Mouse (Mus musculus): ENCODE measurements around the gene Lipt2. TPM values are rescaled to one million over a fixed set of nuclear protein-coding genes. Genes with fewer than 3 reads are reported as not detected.

The Lipt2 gene
- 27.0 and 34.2 TPM in 2 replicates for polyA plus RNA-seq (2014; fragmentation: Nextera tagmentation; extraction: Ambion mirVana)

DNA sequence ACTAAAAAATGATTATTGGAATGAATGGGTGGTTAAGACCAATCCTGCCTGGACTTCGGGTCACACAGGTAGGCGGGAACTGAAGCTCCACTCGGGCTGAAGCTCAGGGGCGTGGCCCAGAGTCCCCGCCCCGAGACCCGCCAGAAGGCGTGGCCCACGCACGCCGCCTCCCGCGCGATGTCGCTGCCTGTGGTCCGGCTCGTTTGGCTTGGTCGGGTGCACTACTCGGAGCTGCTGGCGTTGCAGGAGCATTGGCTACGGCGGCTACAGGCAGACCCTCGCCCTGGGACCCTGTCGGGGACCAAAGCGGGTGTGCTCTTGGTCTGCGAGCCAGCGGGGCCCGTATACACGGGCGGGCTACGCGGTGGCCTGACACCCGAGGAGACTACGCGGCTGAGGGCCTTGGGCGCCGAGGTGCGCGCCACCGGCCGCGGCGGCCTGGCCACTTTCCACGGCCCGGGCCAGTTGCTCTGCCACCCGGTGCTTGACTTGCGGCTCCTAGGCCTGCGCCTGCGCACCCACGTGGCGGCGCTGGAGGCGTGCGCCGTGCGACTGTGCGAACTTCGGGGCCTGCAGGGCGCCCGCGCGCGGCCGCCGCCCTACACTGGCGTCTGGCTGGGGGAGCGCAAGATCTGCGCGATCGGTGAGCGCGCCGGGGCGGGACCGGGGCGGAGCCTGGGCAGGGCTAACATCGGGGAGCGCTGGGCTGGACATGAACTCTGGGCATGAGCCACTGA is at the start of gene Lipt2:
Gene Lipt2, plus strand, starts transcription at position 173 of the 737 bp plus-strand sequence.
- Histone ChIP-seq H3K36me3 (ENCODE audit: control insufficient read depth, insufficient read depth, low read length) (no peaks in the 10 kb centered on the region), H3K4me3 (ENCODE audit: low read length) (peak within 1 kb of the TSS; percentile 62), H3K4me2 (replicated peaks; ENCODE audit: low read depth, low read length) (peak within 1 kb of the TSS; percentile 77), H3K9me3 (ENCODE audit: control insufficient read depth, low read length) (no peaks in the 10 kb centered on the region), H3K4me1 (ENCODE audit: control insufficient read depth, insufficient read depth, low read length) (no peaks in the 10 kb centered on the region; the same call in 1 of the 2 replicates), H3K27me3 (ENCODE audit: control insufficient read depth, insufficient read depth, low read length) (no peaks in the 10 kb centered on the region), H3K9ac (ENCODE audit: low read depth, low read length) (peak within 1 kb of the TSS; percentile 85), H3K27ac (ENCODE audit: low read depth, low read length) (peak within 1 kb of the TSS; percentile 97)
- WGBS: under 1% methylated on average over 77 of the region's 78 CpGs
- peak; percentile 97 for ATAC-seq (ENCODE audit: low FRiP score, low TSS enrichment)

DNA sequence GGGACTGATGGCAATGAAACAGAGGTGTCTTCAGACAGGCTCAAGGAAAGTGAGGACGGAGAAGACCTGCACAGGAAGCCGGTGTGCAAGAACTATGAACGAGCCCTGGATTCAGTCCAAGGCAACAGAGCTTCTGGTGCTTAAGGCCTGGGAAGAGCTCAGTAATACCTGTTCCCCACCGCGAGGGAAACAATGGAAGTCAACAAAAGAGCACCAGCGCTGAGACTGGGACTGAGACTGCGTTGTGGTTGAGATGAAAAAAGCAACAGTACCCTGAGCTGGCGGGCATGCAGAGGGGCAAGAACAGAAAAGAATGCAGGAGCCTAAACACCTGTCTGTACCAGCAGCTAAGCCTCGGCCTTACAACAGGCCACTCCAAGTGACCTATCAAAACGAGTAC is 47.6 kb upstream of the Lipt2 start:
- H3K27me3 ChIP-seq (ENCODE audit: control insufficient read depth, insufficient read depth, low read length): no peaks in the 10 kb centered on the region
- no peaks in the 10 kb centered on the region for H3K9me3 ChIP-seq (ENCODE audit: control insufficient read depth, low read length)
- H3K4me2 ChIP-seq (replicated peaks; ENCODE audit: low read depth, low read length): no peak overlapping the region
- ATAC-seq (ENCODE audit: low FRiP score, low TSS enrichment): no peak
- H3K4me1 ChIP-seq (ENCODE audit: control insufficient read depth, insufficient read depth, low read length): no peaks in the 10 kb centered on the region
- H3K4me3 ChIP-seq (ENCODE audit: low read length): no peak overlapping the region
- peaks cover 62% of the 10 kb centered on the region for H3K36me3 ChIP-seq (ENCODE audit: control insufficient read depth, insufficient read depth, low read length)
- WGBS: 83% methylated on average over 10 of the region's 10 CpGs
- H3K27ac ChIP-seq (ENCODE audit: low read depth, low read length): no peak overlapping the region
- no peak overlapping the region for H3K9ac ChIP-seq (ENCODE audit: low read depth, low read length)

DNA sequence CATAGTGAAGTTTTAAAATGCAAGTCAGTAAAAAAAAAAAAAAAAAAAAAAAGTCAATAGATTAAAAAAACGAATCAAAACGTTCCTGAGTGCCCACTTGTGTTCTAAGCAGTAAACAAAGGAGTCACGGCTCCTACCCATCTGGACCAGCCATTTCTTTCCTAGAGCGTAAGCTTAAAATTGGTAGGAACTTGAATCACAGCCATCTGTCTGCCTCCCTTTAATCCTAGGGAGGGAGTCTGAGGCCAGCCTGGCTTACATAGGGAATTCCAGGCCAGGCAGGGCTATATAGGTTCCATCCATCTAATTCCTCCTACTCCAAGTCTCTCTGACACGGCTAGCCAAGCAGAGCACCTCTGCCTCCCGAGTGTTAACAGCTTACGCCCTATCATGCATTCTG is 45.3 kb upstream of the Lipt2 start:
- no peak for ATAC-seq (ENCODE audit: low FRiP score, low TSS enrichment)
- H3K27ac ChIP-seq (ENCODE audit: low read depth, low read length): no peak overlapping the region
- peaks cover 66% of the 10 kb centered on the region for H3K36me3 ChIP-seq (ENCODE audit: control insufficient read depth, insufficient read depth, low read length)
- H3K4me3 ChIP-seq (ENCODE audit: low read length): no peak overlapping the region
- 85% methylated on average over 7 of the region's 7 CpGs for WGBS
- no peaks in the 10 kb centered on the region for H3K9me3 ChIP-seq (ENCODE audit: control insufficient read depth, low read length)
- no peak overlapping the region for H3K9ac ChIP-seq (ENCODE audit: low read depth, low read length)
- no peaks in the 10 kb centered on the region for H3K27me3 ChIP-seq (ENCODE audit: control insufficient read depth, insufficient read depth, low read length)
- H3K4me2 ChIP-seq (replicated peaks; ENCODE audit: low read depth, low read length): no peak overlapping the region
- H3K4me1 ChIP-seq (ENCODE audit: control insufficient read depth, insufficient read depth, low read length): no peaks in the 10 kb centered on the region

DNA sequence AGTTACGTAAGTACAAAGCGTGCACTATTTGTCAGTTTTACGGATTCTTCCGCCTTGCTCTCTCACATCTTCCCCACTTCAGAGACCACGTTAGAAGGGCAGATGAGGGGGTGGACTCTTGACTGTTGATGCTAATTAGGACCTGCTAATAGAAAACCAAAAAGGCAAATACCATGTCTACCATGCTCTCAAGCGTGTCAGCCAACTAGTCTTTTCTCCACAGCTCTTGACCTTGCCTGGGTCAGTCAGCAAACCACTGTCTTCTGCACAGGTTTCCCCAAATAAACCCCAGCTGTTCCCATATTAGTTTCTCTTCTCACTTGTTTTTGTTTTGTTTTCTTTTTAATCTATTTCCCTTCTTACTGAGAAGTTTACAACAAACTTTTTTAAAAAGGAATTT is 44.8 kb upstream of the Lipt2 start:
- H3K27ac ChIP-seq (ENCODE audit: low read depth, low read length): no peak overlapping the region
- WGBS: 90% methylated on average over 6 of the region's 6 CpGs
- H3K36me3 ChIP-seq (ENCODE audit: control insufficient read depth, insufficient read depth, low read length): peaks cover 68% of the 10 kb centered on the region
- H3K4me2 ChIP-seq (replicated peaks; ENCODE audit: low read depth, low read length): no peak overlapping the region
- no peaks in the 10 kb centered on the region for H3K27me3 ChIP-seq (ENCODE audit: control insufficient read depth, insufficient read depth, low read length)
- H3K9ac ChIP-seq (ENCODE audit: low read depth, low read length): no peak overlapping the region
- no peaks in the 10 kb centered on the region for H3K4me1 ChIP-seq (ENCODE audit: control insufficient read depth, insufficient read depth, low read length)
- H3K9me3 ChIP-seq (ENCODE audit: control insufficient read depth, low read length): no peaks in the 10 kb centered on the region
- ATAC-seq (ENCODE audit: low FRiP score, low TSS enrichment): no peak
- H3K4me3 ChIP-seq (ENCODE audit: low read length): no peak overlapping the region

DNA sequence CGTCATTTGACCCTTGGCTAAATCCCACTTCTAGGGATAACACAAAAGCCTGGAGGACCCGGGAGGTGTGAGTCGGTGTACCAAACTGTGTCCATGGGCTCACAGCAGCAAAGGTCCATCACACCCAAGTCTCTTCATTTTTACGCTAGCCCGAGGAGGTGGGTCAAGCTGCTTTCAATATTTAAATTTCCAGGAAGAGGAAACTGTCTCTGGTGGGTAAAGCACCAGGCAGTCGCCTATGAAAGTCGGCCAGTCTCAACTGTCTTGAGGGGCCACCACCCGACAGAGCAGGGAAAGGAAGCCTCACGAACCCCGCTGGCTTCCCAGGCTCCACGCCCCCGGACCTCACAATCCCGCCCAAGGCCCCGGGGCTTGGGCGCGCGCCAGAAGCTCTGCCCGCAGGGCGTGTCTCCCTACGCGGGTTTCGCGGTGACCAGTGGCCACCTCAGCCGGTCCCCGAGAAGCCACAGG is 38.3 kb upstream of the Lipt2 start:
- under 1% methylated on average over 25 of the region's 25 CpGs for WGBS
- Histone ChIP-seq H3K9ac (ENCODE audit: low read depth, low read length) (peak overlapping the region; percentile 93), H3K4me2 (replicated peaks; ENCODE audit: low read depth, low read length) (peak overlapping the region; percentile 74), H3K27ac (ENCODE audit: low read depth, low read length) (peak overlapping the region; percentile 85), H3K4me3 (ENCODE audit: low read length) (peak overlapping the region; percentile 86), H3K4me1 (ENCODE audit: control insufficient read depth, insufficient read depth, low read length) (0 out of 2 replicates have a peak, but pooled peaks cover 3% of the 10 kb centered on the region), H3K27me3 (ENCODE audit: control insufficient read depth, insufficient read depth, low read length) (no peaks in the 10 kb centered on the region), H3K9me3 (ENCODE audit: control insufficient read depth, low read length) (no peaks in the 10 kb centered on the region), H3K36me3 (ENCODE audit: control insufficient read depth, insufficient read depth, low read length) (peaks cover 25% of the 10 kb centered on the region; the same call in 1 of the 2 replicates)
- peak; percentile 69 for ATAC-seq (ENCODE audit: low FRiP score, low TSS enrichment)

- Histone ChIP-seq H3K9me3 (ENCODE audit: control insufficient read depth, low read length) (no peaks in the 10 kb centered on the region), H3K27ac (ENCODE audit: low read depth, low read length) (peak within 1 kb of the TSS; percentile 85), H3K27me3 (ENCODE audit: control insufficient read depth, insufficient read depth, low read length) (no peaks in the 10 kb centered on the region), H3K4me3 (ENCODE audit: low read length) (peak within 1 kb of the TSS; percentile 86), H3K4me1 (ENCODE audit: control insufficient read depth, insufficient read depth, low read length) (0 out of 2 replicates have a peak, but pooled peaks cover 3% of the 10 kb centered on the region), H3K4me2 (replicated peaks; ENCODE audit: low read depth, low read length) (peak within 1 kb of the TSS; percentile 74), H3K9ac (ENCODE audit: low read depth, low read length) (peak within 1 kb of the TSS; percentile 93), H3K36me3 (ENCODE audit: control insufficient read depth, insufficient read depth, low read length) (peaks cover 22% of the 10 kb centered on the region; the same call in 1 of the 2 replicates)
- WGBS: 1% methylated on average over 33 of the region's 33 CpGs
- ATAC-seq (ENCODE audit: low FRiP score, low TSS enrichment): peak; percentile 96
These were observed 37.7 kb upstream of the Lipt2 start, which contains the start of gene Pold3 for GRCm38 (mm10) chr7:100121376-100121789. TSS of gene Pold3 (minus strand) at chr7:100121565.

DNA sequence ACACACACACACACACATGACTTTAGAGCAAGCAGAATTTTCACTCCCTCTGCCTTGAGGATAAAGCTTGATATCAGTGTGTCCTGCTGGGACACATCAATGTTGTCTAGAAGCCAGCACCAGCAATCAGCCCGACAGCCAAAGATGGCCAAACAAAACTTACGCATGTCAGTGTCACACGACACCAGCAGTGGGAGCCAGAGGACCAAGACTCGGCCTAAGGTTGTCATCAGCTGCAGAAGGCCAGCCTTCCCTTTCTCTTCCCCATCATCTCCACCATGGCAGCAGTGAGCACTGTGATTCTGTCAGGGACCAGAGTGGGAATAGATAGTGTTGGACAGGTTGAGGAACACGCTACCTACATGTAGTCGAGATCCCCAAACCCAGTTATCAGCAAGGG is 35.6 kb upstream of the Lipt2 start:
- no peak for ATAC-seq (ENCODE audit: low FRiP score, low TSS enrichment)
- WGBS: 52% methylated on average over 6 of the region's 6 CpGs
- no peak overlapping the region for H3K4me2 ChIP-seq (replicated peaks; ENCODE audit: low read depth, low read length)

DNA sequence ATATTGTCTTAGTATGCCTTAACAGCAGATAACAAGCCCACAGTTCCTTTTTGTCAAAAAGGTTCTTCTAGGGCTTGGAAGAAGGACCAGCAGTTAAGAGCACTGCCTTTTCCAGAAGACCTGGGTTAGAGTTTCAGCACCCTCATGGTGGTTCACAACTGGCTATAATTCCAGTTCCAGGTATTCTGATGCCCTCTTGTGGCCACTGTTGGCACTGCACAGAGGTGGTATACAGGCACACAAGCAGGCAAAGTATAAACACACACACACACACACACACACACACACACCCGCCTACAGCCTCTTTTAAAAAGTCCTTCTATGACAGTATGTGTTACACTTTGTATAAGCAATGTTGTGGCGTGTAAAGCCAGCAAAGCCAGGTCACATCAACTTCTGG is 34.9 kb upstream of the Lipt2 start:
- 71% methylated on average over 2 of the region's 2 CpGs for WGBS
- Histone ChIP-seq H3K9me3 (ENCODE audit: control insufficient read depth, low read length) (no peaks in the 10 kb centered on the region), H3K27ac (ENCODE audit: low read depth, low read length) (no peak overlapping the region), H3K4me1 (ENCODE audit: control insufficient read depth, insufficient read depth, low read length) (0 out of 2 replicates have a peak, but pooled peaks cover 3% of the 10 kb centered on the region), H3K9ac (ENCODE audit: low read depth, low read length) (no peak overlapping the region), H3K36me3 (ENCODE audit: control insufficient read depth, insufficient read depth, low read length) (peaks cover 1% of the 10 kb centered on the region; the same call in 1 of the 2 replicates), H3K4me2 (replicated peaks; ENCODE audit: low read depth, low read length) (no peak overlapping the region), H3K27me3 (ENCODE audit: control insufficient read depth, insufficient read depth, low read length) (no peaks in the 10 kb centered on the region), H3K4me3 (ENCODE audit: low read length) (no peak overlapping the region)
- ATAC-seq (ENCODE audit: low FRiP score, low TSS enrichment): no peak

More for the DNA sequence above, 35.6 kb upstream of the Lipt2 start:
- Histone ChIP-seq H3K4me1 (ENCODE audit: control insufficient read depth, insufficient read depth, low read length) (0 out of 2 replicates have a peak, but pooled peaks cover 3% of the 10 kb centered on the region), H3K36me3 (ENCODE audit: control insufficient read depth, insufficient read depth, low read length) (peaks cover 9% of the 10 kb centered on the region; the same call in 1 of the 2 replicates), H3K27me3 (ENCODE audit: control insufficient read depth, insufficient read depth, low read length) (no peaks in the 10 kb centered on the region), H3K27ac (ENCODE audit: low read depth, low read length) (no peak overlapping the region), H3K9ac (ENCODE audit: low read depth, low read length) (no peak overlapping the region), H3K9me3 (ENCODE audit: control insufficient read depth, low read length) (no peaks in the 10 kb centered on the region), H3K4me3 (ENCODE audit: low read length) (no peak overlapping the region)

- H3K4me3 ChIP-seq (ENCODE audit: low read length): no peak overlapping the region
- no peak for ATAC-seq (ENCODE audit: low FRiP score, low TSS enrichment)
- WGBS: 75% methylated on average over 4 of the region's 4 CpGs
- no peak overlapping the region for H3K4me2 ChIP-seq (replicated peaks; ENCODE audit: low read depth, low read length)
- H3K9ac ChIP-seq (ENCODE audit: low read depth, low read length): no peak overlapping the region
- H3K27me3 ChIP-seq (ENCODE audit: control insufficient read depth, insufficient read depth, low read length): no peaks in the 10 kb centered on the region
- no peaks in the 10 kb centered on the region for H3K36me3 ChIP-seq (ENCODE audit: control insufficient read depth, insufficient read depth, low read length)
- 0 out of 2 replicates have a peak, but pooled peaks cover 3% of the 10 kb centered on the region for H3K4me1 ChIP-seq (ENCODE audit: control insufficient read depth, insufficient read depth, low read length)
- H3K27ac ChIP-seq (ENCODE audit: low read depth, low read length): no peak overlapping the region
- no peaks in the 10 kb centered on the region for H3K9me3 ChIP-seq (ENCODE audit: control insufficient read depth, low read length)
These were observed 33.9 kb upstream of the Lipt2 start for GRCm38 (mm10) chr7:100125166-100125565.
